Mouse (Mus musculus) lung, embryonic 16.5 days (tissue): ENCODE measurements around the gene BC034090. TPM values are rescaled to one million over a fixed set of nuclear protein-coding genes. Genes with fewer than 3 reads are reported as not detected.
"Not testable (repeated sequence)": the region's sequence is repeated elsewhere in the genome, so short reads cannot be mapped to it uniquely, and the experiment has no call there.

Source experiments
- ATAC-seq: fragments of 200-750 bp; cut with Nextera tagmentation; 2 replicates; pipeline ENCODE4 v1.8.0; 2017; ENCODE audit warnings: low read depth, mild to moderate bottlenecking, moderate library complexity
- H3K27ac ChIP-seq: fragments of 300-500 bp; sonication (generic); 2 replicates; pipeline ENCODE4 v1.5.1; 2014; ENCODE audit warnings: mild to moderate bottlenecking, control low read depth, low read length
- H3K27me3 ChIP-seq: fragments of 300-500 bp; sonication (generic); 2 replicates; pipeline ENCODE4 v1.6.1; 2014; ENCODE audit warnings: low read depth, low read length, mixed read lengths; ENCODE audit not compliant: control insufficient read depth, insufficient read depth
- H3K36me3 ChIP-seq: fragments of 300-500 bp; sonication (generic); 2 replicates; pipeline ENCODE4 v1.6.1; 2014; ENCODE audit warnings: low read length; ENCODE audit not compliant: control insufficient read depth, insufficient read depth
- H3K4me1 ChIP-seq: fragments of 300-500 bp; sonication (generic); replicated peaks from 2 replicates; pipeline ENCODE4 v1.6.1; 2014; ENCODE audit warnings: low read length, mixed read lengths; ENCODE audit not compliant: control insufficient read depth, insufficient read depth
- H3K4me2 ChIP-seq: fragments of 300-500 bp; sonication (generic); 2 replicates; pipeline ENCODE4 v1.6.1; 2014; ENCODE audit warnings: low read depth, low read length, control low read depth
- H3K4me3 ChIP-seq: fragments of 300-500 bp; sonication (generic); 2 replicates; pipeline ENCODE4 v1.5.1; 2014; ENCODE audit warnings: mild to moderate bottlenecking, low read length, control low read depth
- H3K9ac ChIP-seq: fragments of 300-500 bp; sonication (generic); 2 replicates; pipeline ENCODE4 v1.6.1; 2014; ENCODE audit warnings: low read length, control low read depth
- H3K9me3 ChIP-seq: fragments of 300-500 bp; sonication (generic); 2 replicates; pipeline ENCODE4 v1.6.1; 2016; ENCODE audit warnings: low read length; ENCODE audit not compliant: control insufficient read depth
- WGBS: fragments of 180-500 bp; shearing (Covaris S2); extraction: QIAGEN DNeasy Blood & Tissue Kit; methylation state at CpG from one replicate; pipeline ENCODE4 v1.1.7; 2014; 5-methylcytosine and 5-hydroxymethylcytosine counted together
- polyA plus RNA-seq: library from polyadenylated mRNA; unstranded; fragments of >200 nt; fragmentation: Nextera tagmentation; extraction: Ambion mirVana; gene quantifications from 2 replicates; pipeline ENCODE4 v1.2.1, GENCODE M21; 2015

BC034090 gene
- polyA plus RNA-seq, 1 experiment from 2014 or later, result 4.4 TPM

DNA sequence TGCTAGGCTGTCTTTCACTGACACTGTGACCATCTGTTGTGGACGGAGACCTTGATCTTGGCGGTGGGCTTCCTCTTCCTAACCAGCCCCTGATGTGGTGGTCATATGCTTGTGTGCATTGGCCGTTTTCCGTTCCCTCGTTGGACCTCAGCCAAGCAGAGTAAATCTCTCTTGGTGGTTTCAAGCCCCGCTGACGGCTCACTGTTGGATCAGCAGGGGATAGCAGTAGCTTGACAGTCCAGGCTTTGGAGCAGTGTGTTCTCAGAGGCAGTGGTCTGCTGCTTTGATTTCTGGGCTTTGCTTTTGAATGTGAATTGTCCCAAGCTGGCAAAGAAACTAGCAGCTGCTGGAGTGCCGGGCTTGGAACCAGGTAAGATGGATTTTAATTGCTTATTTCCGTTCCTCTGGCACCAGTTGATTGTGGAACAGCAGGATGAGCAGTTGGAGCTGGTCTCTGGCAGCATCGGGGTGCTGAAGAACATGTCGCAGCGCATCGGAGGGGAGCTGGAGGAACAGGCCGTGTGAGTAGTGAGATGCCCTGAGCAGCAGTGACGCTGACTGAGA is 51.4 kb downstream of the BC034090 start:
- 0 out of 2 replicates have a peak, but pooled peaks have one; percentile 10 for ATAC-seq
- 54% methylated on average over 15 of the region's 15 CpGs for WGBS
- H3K27me3 ChIP-seq, result no peaks in the 10 kb centered on the region
- no peak overlapping the region for H3K4me2 ChIP-seq
- no peak overlapping the region for H3K4me3 ChIP-seq
- H3K27ac ChIP-seq, result no peak overlapping the region
- H3K9me3 ChIP-seq, result no peaks in the 10 kb centered on the region
- no peak overlapping the region for H3K9ac ChIP-seq
- H3K4me1 ChIP-seq, result peaks cover 2% of the 10 kb centered on the region; the same call in 1 of the 2 replicates
- peaks cover 12% of the 10 kb centered on the region for H3K36me3 ChIP-seq

DNA sequence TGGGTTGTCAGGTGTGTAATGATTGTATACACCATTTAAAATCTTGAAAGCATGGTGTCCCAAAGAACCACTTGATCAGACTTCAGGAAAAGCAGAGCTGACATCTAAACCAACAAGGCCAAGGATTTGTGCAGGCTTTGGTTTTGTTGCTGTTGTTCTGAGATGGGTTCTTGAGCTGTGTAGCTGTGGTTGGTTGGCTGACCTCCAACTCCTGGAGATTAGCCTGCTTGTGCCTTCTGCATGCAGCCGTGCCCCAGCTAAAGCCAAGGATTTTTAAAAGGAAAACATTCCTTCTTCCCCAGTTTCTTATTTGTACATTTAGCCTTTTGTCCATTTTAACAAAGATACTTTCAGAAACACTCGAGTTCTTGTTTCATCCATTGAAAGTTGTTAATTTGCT is 52.6 kb downstream of the BC034090 start:
- Histone ChIP-seq H3K4me2 (no peak overlapping the region), H3K4me1 (0 out of 2 replicates have a peak, but pooled peaks cover 2% of the 10 kb centered on the region), H3K27ac (no peak overlapping the region), H3K27me3 (no peaks in the 10 kb centered on the region), H3K4me3 (no peak overlapping the region), H3K9ac (no peak overlapping the region), H3K9me3 (no peaks in the 10 kb centered on the region), H3K36me3 (peaks cover 14% of the 10 kb centered on the region)
- 65% methylated on average over 2 of the region's 2 CpGs for WGBS
- no peak for ATAC-seq

DNA sequence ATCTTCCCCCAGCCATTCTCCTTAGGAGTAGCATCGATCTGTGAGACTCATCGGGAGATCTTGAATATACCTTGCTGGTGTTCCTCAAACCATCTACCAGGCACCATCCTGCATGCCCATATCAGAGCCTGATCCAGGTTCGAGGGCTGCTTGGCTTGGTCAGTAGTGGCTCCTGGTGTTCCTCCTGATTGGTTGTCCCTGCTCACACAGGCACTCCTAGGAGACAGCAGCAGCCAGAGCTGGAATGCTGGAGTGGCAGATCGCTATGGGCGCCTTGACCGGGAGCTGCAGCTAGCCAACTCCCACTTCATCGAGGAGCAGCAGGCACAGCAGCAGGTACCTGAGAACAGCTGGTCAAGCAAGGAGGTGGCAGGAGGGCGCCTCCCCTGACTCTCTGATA is 53.0 kb downstream of the BC034090 start:
- no peak overlapping the region for H3K4me2 ChIP-seq
- no peaks in the 10 kb centered on the region for H3K27me3 ChIP-seq
- WGBS, result 84% methylated on average over 8 of the region's 8 CpGs
- H3K4me3 ChIP-seq, result no peak overlapping the region
- peaks cover 14% of the 10 kb centered on the region for H3K36me3 ChIP-seq
- H3K27ac ChIP-seq, result no peak overlapping the region
- 0 out of 2 replicates have a peak, but pooled peaks cover 2% of the 10 kb centered on the region for H3K4me1 ChIP-seq
- no peaks in the 10 kb centered on the region for H3K9me3 ChIP-seq
- ATAC-seq, result 0 out of 2 replicates have a peak, but pooled peaks have one; percentile 17
- no peak overlapping the region for H3K9ac ChIP-seq

DNA sequence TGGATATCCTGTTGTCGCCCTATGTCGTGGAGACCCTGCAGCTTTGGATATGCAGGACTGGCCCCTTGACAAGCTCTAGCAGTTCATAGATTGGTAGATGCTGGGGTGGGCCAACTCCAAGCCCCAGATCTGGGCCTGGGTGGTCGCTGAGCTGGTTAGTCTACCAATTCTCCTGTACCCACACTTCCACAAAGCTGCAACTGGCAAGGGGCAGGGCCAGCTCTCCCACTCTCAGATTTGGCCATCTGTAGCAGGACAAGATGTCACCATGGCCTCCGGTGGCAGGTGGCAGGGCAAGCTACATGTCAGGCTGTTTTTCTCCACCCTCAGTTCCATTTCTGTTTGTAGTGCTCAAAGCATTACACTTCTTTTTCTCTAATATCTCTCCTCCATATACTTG is 55.6 kb downstream of the BC034090 start:
- Histone ChIP-seq H3K27me3 (no peaks in the 10 kb centered on the region), H3K4me3 (no peak overlapping the region), H3K4me2 (no peak overlapping the region), H3K36me3 (peaks cover 14% of the 10 kb centered on the region), H3K9ac (no peak overlapping the region), H3K9me3 (no peaks in the 10 kb centered on the region), H3K4me1 (0 out of 2 replicates have a peak, but pooled peaks cover 2% of the 10 kb centered on the region), H3K27ac (no peak overlapping the region)
- WGBS, result 87% methylated on average over 4 of the region's 4 CpGs
- ATAC-seq, result no peak

DNA sequence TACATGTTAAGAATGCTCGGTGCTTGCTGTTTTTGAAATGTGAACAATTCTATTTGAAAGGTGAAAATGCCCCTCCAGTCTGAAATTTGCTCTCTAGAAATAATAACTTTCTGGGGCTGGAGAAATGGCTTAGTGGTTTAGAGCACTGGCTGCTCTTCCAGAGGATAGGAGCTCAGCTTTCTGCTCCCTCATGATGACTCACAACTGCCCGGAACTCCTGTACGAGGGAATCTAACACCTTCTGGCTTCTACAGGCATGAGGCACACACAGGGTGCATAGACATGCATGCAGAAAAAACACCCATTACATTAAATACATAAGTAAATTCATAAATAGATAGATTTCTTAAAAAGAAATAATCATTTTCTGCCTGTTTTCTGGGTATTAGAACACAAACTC is 60.1 kb downstream of the BC034090 start:
- H3K4me3 ChIP-seq, result no peak overlapping the region
- no peaks in the 10 kb centered on the region for H3K27me3 ChIP-seq
- no peak overlapping the region for H3K27ac ChIP-seq
- no peak overlapping the region for H3K4me2 ChIP-seq
- WGBS, result 67% methylated on average over 3 of the region's 3 CpGs
- peaks cover 18% of the 10 kb centered on the region for H3K36me3 ChIP-seq
- H3K9me3 ChIP-seq, result no peaks in the 10 kb centered on the region
- no peak for ATAC-seq
- H3K4me1 ChIP-seq, result no peaks in the 10 kb centered on the region
- no peak overlapping the region for H3K9ac ChIP-seq

DNA sequence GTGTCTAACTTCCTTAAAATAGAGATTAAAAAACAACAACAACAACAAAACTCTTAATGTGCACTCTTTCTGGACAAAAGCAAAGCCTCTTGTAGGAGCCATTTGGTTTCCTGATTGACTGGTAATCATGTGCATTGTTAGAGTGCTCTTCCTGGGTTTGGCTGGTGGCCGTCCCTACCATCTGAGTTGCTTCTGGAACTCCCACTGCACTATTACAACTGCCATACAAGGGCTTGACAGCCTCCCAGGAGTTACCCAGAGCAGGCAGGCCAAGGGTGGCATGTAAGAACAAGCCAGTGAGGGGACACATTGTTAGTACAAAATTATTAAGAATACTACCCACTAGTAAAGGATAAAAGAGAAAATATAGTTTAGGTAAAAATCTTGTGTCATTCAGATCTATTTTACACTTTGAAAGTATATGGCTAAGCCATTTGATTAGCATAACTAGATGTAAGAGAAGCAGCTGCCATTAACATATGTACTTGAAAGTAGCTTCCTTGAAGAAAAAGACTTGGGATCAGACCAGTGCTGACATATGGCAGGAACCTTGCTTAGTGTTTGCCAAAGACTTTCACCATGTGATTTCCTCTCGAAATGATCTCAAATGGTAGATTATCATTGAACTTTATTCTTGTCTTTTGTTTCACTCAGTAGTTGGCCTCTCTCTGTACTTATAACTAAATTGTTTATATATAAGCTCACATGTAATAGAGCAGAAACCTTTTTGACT is 65.9 kb downstream of the BC034090 start:
- no peak for ATAC-seq
- H3K4me2 ChIP-seq, result no peak overlapping the region
- H3K27me3 ChIP-seq, result no peaks in the 10 kb centered on the region
- no peaks in the 10 kb centered on the region for H3K4me1 ChIP-seq
- H3K36me3 ChIP-seq, result peaks cover 24% of the 10 kb centered on the region
- no peak overlapping the region for H3K4me3 ChIP-seq
- H3K9me3 ChIP-seq, result no peaks in the 10 kb centered on the region
- no peak overlapping the region for H3K27ac ChIP-seq
- H3K9ac ChIP-seq, result no peak overlapping the region
- 78% methylated on average over 2 of the region's 2 CpGs for WGBS

DNA sequence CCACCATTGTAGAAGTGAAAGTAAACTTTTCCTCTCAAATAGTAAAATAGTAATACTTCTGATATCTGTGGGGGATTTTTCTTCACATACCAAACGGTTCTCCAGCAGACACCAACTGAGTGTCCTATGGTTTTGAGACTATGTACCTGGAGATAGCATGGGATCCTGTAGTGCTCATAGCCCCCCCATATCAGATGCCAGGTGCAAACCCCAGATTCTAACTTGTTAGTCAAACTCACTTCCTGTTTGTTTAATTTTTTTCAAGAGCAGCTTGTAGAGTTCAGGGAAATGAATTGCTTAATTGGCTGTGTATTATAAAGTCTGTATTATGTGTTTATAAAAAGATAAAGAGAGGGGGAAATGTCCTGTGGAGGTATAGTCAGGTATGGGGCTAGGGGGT is 69.8 kb downstream of the BC034090 start:
- Histone ChIP-seq H3K4me3 (no peak overlapping the region), H3K27me3 (no peaks in the 10 kb centered on the region), H3K9me3 (no peaks in the 10 kb centered on the region), H3K9ac (no peak overlapping the region), H3K4me1 (peaks cover 3% of the 10 kb centered on the region), H3K36me3 (peaks cover 17% of the 10 kb centered on the region), H3K27ac (no peak overlapping the region), H3K4me2 (no peak overlapping the region)
- WGBS, result 68% methylated on average over 1 of the region's 1 CpGs
- ATAC-seq, result no peak

DNA sequence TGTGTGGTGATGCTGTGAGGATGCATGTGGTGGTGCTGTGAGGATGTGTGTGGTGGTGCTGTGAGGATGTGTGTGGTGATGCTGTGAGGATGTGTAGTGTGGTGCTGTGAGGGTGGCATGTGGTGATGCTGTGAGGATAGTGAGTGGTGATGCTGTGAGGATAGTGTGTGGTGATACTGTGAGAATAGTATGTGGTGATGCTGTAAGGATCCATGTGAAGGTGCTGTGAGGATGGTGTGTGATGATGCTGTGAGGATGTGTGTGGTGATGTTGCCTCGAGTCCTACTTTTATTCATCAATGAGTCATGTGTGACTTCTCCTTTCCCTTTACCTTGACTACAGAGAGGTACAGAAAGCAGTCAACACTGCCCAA is 70.6 kb downstream of the BC034090 start:
- ATAC-seq, H3K4me2 ChIP-seq, H3K27ac ChIP-seq, H3K9ac ChIP-seq, H3K27me3 ChIP-seq, H3K9me3 ChIP-seq, H3K4me3 ChIP-seq, H3K4me1 ChIP-seq: not testable (repeated sequence)
- 74% methylated on average over 1 of the region's 1 CpGs for WGBS
- peaks cover 15% of the 10 kb centered on the region for H3K36me3 ChIP-seq

DNA sequence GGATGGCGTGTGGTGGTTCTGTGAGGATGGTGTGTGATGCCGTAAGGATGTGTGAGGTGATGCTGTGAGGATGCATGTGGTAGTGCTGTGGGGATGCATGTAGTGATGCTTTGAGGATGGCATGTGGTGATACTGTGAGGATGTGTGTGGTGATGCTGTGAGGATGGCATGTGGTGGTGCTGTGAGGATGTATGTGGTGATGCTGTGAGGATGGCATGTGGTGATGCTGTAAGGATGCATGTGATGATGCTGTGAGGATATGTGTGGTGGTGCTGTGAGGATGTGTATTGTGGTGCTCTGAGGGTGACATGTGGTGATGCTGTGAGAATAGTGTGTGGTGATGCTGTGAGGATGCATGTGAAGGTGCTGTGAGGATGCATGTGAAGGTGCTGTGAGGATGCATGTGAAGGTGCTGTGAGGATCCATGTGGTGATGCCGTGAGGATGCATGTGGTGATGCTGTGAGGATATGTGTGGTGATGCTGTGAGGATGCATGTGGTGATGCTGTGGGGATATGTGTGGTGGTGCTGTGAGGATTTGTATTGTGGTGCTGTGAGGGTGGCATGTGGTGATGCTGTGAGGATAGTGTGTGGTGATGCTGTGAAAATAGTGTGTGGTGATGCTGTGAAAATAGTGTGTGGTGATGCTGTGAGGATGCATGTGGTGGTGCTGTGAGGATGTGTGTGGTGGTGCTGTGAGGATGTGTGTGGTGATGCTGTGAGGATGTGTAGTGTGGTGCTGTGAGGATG is 71.2 kb downstream of the BC034090 start:
- 84% methylated on average over 3 of the region's 3 CpGs for WGBS
- peaks cover 3% of the 10 kb centered on the region for H3K4me1 ChIP-seq
- no peaks in the 10 kb centered on the region for H3K27me3 ChIP-seq
- H3K4me2 ChIP-seq, result no peak overlapping the region
- H3K36me3 ChIP-seq, result peaks cover 14% of the 10 kb centered on the region
- no peak overlapping the region for H3K9ac ChIP-seq
- H3K9me3 ChIP-seq, result no peaks in the 10 kb centered on the region
- ATAC-seq, result no peak
- H3K27ac ChIP-seq, result no peak overlapping the region
- no peak overlapping the region for H3K4me3 ChIP-seq
